Mouse (Mus musculus): ENCODE results near the gene Inpp4b.

The Inpp4b gene

GRCm38 (mm10) chr8:81581817-81582437 is 239.6 kb downstream of the Inpp4b start:
- DNase-seq (ENCODE audit: low spot score): no peak

- DNase-seq (ENCODE audit: low spot score): no peak
Measured at GRCm38 (mm10) chr8:81582906-81583305, 240.6 kb downstream of the Inpp4b start.

- DNase-seq (ENCODE audit: low spot score): no peak
Measured at GRCm38 (mm10) chr8:81586783-81587182, 244.4 kb downstream of the Inpp4b start.

GRCm38 (mm10) chr8:81594134-81594714 is 251.9 kb downstream of the Inpp4b start:
- DNase-seq (ENCODE audit: low spot score): no peak

GRCm38 (mm10) chr8:81599209-81599608 is 256.9 kb downstream of the Inpp4b start:
- DNase-seq (ENCODE audit: low spot score): no peak

GRCm38 (mm10) chr8:81601136-81601535 is 258.8 kb downstream of the Inpp4b start:
- DNase-seq (ENCODE audit: low spot score): no peak

GRCm38 (mm10) chr8:81608082-81608481 is 265.7 kb downstream of the Inpp4b start:
- DNase-seq (ENCODE audit: low spot score): no peak

- DNase-seq (ENCODE audit: low spot score): no peak
Measured at GRCm38 (mm10) chr8:81609064-81609463, 266.7 kb downstream of the Inpp4b start.

- no peak for DNase-seq (ENCODE audit: low spot score)
Measured at GRCm38 (mm10) chr8:81612611-81613010, 270.3 kb downstream of the Inpp4b start.

- no peak for DNase-seq (ENCODE audit: low spot score)
Measured at GRCm38 (mm10) chr8:81614135-81614534, 271.8 kb downstream of the Inpp4b start.

GRCm38 (mm10) chr8:81614605-81615004 is 272.2 kb downstream of the Inpp4b start:
- DNase-seq (ENCODE audit: low spot score): no peak

GRCm38 (mm10) chr8:81615552-81615951 is 273.2 kb downstream of the Inpp4b start:
- DNase-seq (ENCODE audit: low spot score): no peak

- DNase-seq (ENCODE audit: low spot score): no peak
Measured at GRCm38 (mm10) chr8:81618918-81619317, 276.6 kb downstream of the Inpp4b start.

- DNase-seq (ENCODE audit: low spot score): no peak
Measured at GRCm38 (mm10) chr8:81635015-81635414, 292.7 kb downstream of the Inpp4b start.

GRCm38 (mm10) chr8:81635912-81636583 is 293.7 kb downstream of the Inpp4b start:
- DNase-seq (ENCODE audit: low spot score): no peak

- DNase-seq (ENCODE audit: low spot score): no peak
Measured at GRCm38 (mm10) chr8:81638478-81638877, 296.1 kb downstream of the Inpp4b start.

- no peak for DNase-seq (ENCODE audit: low spot score)
Measured at GRCm38 (mm10) chr8:81639820-81640219, 297.5 kb downstream of the Inpp4b start.

GRCm38 (mm10) chr8:81643030-81643429 is 300.7 kb downstream of the Inpp4b start:
- DNase-seq (ENCODE audit: low spot score): no peak

- no peak for DNase-seq (ENCODE audit: low spot score)
Measured at GRCm38 (mm10) chr8:81692167-81692566, 349.8 kb downstream of the Inpp4b start.

GRCm38 (mm10) chr8:81694893-81695292 is 352.5 kb downstream of the Inpp4b start:
- DNase-seq (ENCODE audit: low spot score): no peak

GRCm38 (mm10) chr8:81702038-81702437 is 359.7 kb downstream of the Inpp4b start:
- DNase-seq (ENCODE audit: low spot score): no peak

GRCm38 (mm10) chr8:81703571-81704365 is 361.4 kb downstream of the Inpp4b start:
- DNase-seq (ENCODE audit: low spot score): no peak

GRCm38 (mm10) chr8:81707436-81707835 is 365.1 kb downstream of the Inpp4b start:
- no peak for DNase-seq (ENCODE audit: low spot score)
